Mouse (Mus musculus) heart, postnatal 0 days (tissue): Measurements from ENCODE around the gene Evi2b. TPM values are rescaled to one million over a fixed set of nuclear protein-coding genes. Genes with fewer than 3 reads are reported as not detected.
A peak's percentile ranks its signal among the peaks of the same experiment; 100 is the strongest.

ENCODE experiments used
- ATAC-seq: fragments of 200-750 bp; cut with Nextera tagmentation; 2 replicates; pipeline ENCODE4 v1.8.0; 2017; ENCODE audit warnings: low read depth, moderate number of reproducible peaks, moderate library complexity; ENCODE audit not compliant: insufficient read depth
- DNase-seq: peaks from one replicate; pipeline ENCODE4 v3.0.0-alpha.2; 2016; ENCODE audit warnings: low spot score
- H3K27ac ChIP-seq: fragments of 300-500 bp; sonication (generic); 2 replicates; pipeline ENCODE4 v1.5.1; 2014; ENCODE audit warnings: low read depth, mild to moderate bottlenecking
- H3K27me3 ChIP-seq: fragments of 300-500 bp; sonication (generic); 2 replicates; pipeline ENCODE4 v1.6.1; 2014; ENCODE audit warnings: low read length, mixed read lengths; ENCODE audit not compliant: control insufficient read depth, insufficient read depth
- H3K36me3 ChIP-seq: fragments of 300-500 bp; sonication (generic); replicated peaks from 2 replicates; pipeline ENCODE4 v1.6.1; 2014; ENCODE audit warnings: low read length, mixed read lengths; ENCODE audit not compliant: control insufficient read depth, insufficient read depth
- H3K4me1 ChIP-seq: fragments of 300-500 bp; sonication (generic); 2 replicates; pipeline ENCODE4 v1.6.1; 2014; ENCODE audit warnings: antibody characterized with exemption; ENCODE audit not compliant: control insufficient read depth, insufficient read depth
- H3K4me2 ChIP-seq: fragments of 300-500 bp; sonication (generic); 2 replicates; pipeline ENCODE4 v1.6.1; 2014; ENCODE audit warnings: low read depth, mild to moderate bottlenecking, low read length, moderate library complexity
- H3K4me3 ChIP-seq: fragments of 300-500 bp; sonication (generic); 2 replicates; pipeline ENCODE4 v1.5.1; 2014; ENCODE audit warnings: low read depth, low read length
- H3K9ac ChIP-seq: fragments of 300-500 bp; sonication (generic); replicated peaks from 2 replicates; pipeline ENCODE4 v1.6.1; 2014; ENCODE audit warnings: low read depth, low read length, mixed read lengths
- H3K9me3 ChIP-seq: fragments of 300-500 bp; sonication (generic); replicated peaks from 2 replicates; pipeline ENCODE4 v1.6.1; 2016; ENCODE audit warnings: low read length; ENCODE audit not compliant: control insufficient read depth
- CTCF ChIP-seq: IDR thresholded peaks from 2 replicates; pipeline ENCODE4 v1.5.1; 2016; ENCODE audit warnings: antibody characterized with exemption, control low read depth, low read depth
- EP300 ChIP-seq: IDR thresholded peaks from 2 replicates; pipeline ENCODE4 v1.6.1; 2016; ENCODE audit warnings: antibody characterized with exemption, low read depth
- WGBS: fragments of 180-500 bp; shearing (Covaris S2); extraction: QIAGEN DNeasy Blood & Tissue Kit; methylation state at CpG from one replicate; pipeline ENCODE4 v1.1.7; 2014; 5-methylcytosine and 5-hydroxymethylcytosine counted together
- polyA plus RNA-seq: library from polyadenylated mRNA; unstranded; fragments of >200 nt; fragmentation: Nextera tagmentation; extraction: Ambion mirVana; gene quantifications from 2 replicates; pipeline ENCODE4 v1.2.1, GENCODE M21; 2015
- total RNA-seq: library from RNA; depleted of rRNA; stranded (reverse); fragments of >200 nt; gene quantifications from 2 replicates; pipeline ENCODE4 v1.2.3, GENCODE M21; 2014; ENCODE audit warnings: low replicate concordance; rRNA removed

Evi2b gene
- 0.62 and 0.84 TPM in 2 replicates for total RNA-seq
- polyA plus RNA-seq: 0.36 and 0.54 TPM in 2 replicates

DNA sequence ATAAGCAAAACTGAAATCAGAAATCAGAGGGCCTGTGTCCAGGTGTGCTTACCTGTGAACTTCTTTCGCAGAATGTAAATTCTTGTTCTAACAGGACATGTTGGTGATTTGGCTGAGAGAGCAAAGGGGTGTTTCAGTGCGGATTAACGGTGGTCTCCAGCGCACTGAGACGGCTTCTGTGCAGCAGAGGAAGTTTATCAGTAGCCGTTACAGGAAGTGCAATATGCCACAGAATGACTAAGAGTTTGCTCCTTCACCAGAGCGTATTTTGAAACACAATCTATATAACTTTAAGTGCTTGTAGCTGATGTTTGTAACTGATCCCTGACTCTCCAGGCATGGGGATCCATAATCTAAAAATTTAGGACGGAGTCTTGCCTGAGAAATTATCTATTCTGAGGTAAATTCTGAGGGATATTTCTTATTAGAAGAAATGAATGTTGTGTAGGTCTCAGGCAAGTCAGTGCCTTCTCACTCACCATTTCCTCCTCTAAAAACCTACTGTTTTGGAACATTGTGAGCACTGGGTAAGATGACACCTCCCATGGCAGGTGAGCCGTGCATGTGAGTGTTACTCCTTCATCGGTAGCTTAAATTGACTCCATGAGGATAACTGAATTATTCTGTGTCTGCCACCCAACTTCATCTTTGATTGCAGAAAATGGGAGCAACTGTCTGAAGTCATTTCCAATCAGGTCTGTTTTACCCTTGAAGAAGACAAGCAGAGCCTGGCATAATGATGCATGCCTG lies at the start of gene Evi2b:
Gene Evi2b, minus strand, starts transcription at position 203 of the 750 bp plus-strand sequence.
- no peak for ATAC-seq
- no peak for TF ChIP-seq EP300
- TF ChIP-seq CTCF: no peak
- Histone ChIP-seq H3K27ac (peak within 1 kb of the TSS; percentile 20; the same call in 1 of the 2 replicates), H3K36me3 (no peaks in the 10 kb centered on the region), H3K4me3 (no peak within 1 kb of the TSS; the same call in 1 of the 2 replicates), H3K4me2 (peak within 1 kb of the TSS; percentile 21; the same call in 1 of the 2 replicates), H3K9ac (no peak within 1 kb of the TSS), H3K27me3 (no peaks in the 10 kb centered on the region), H3K4me1 (peaks cover 10% of the 10 kb centered on the region), H3K9me3 (no peaks in the 10 kb centered on the region)
- no peak for DNase-seq
- 73% methylated on average over 10 of the region's 10 CpGs for WGBS

DNA sequence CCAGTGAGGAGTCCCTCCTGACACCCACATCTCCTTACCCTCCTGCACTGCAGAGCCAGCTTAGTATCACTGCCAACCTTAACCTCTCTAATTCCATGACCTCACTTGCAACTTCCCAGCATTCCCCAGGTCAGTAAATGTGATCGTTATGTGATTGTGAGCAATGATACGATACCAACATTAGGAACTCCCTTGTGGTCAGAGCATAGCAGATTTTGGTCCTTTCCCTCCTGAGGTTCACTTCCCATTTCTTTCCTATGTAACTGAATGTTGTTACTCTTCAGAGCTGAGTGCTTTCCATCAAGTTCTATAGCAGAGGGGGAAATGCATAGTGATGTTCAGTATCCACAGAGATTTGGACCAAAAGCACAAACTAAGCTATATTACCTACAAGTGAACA lies 46.8 kb upstream of the Evi2b start:
- no peak for DNase-seq
- 84% methylated on average over 2 of the region's 2 CpGs for WGBS

GRCm38 (mm10) chr11:79568197-79568911 lies 44.8 kb upstream of the Evi2b start:
- H3K4me2 ChIP-seq: no peak overlapping the region
- no peak overlapping the region for H3K27ac ChIP-seq
- no peaks in the 10 kb centered on the region for H3K9me3 ChIP-seq
- H3K9ac ChIP-seq: no peak overlapping the region
- no peaks in the 10 kb centered on the region for H3K27me3 ChIP-seq
- DNase-seq (no peak), ATAC-seq (no peak)
- 79% methylated on average over 11 of the region's 11 CpGs for WGBS
- TF ChIP-seq CTCF (no peak), EP300 (no peak)
- H3K4me3 ChIP-seq: no peak overlapping the region
- no peaks in the 10 kb centered on the region for H3K4me1 ChIP-seq
- H3K36me3 ChIP-seq: peaks cover 65% of the 10 kb centered on the region

More for the DNA sequence above, 46.8 kb upstream of the Evi2b start:
- Histone ChIP-seq H3K9ac (no peak overlapping the region), H3K4me2 (no peak overlapping the region), H3K4me3 (no peak overlapping the region), H3K4me1 (no peaks in the 10 kb centered on the region), H3K27me3 (no peaks in the 10 kb centered on the region), H3K27ac (no peak overlapping the region), H3K36me3 (peaks cover 62% of the 10 kb centered on the region), H3K9me3 (no peaks in the 10 kb centered on the region)
- no peak for ATAC-seq
- TF ChIP-seq CTCF: no peak
- TF ChIP-seq EP300: no peak

DNA sequence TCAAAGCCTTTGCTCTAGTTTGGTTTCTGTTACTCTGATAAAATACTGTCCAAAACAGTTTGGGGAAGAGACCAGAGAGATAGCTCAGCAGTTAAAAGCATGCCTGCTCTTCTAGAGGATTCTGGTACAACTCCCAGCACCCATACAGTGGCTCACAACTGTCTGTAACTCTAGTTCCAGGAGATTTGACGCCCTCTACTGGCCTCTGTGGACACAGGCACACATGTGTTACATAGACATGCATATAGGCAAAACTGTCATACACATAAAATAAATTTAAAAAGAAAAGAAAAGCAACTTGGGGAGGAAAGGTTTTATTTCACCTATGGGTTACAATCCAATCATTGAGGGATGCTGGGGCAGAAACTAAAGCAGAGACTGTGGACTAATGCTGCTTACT lies 43.4 kb upstream of the Evi2b start:
- TF ChIP-seq EP300 (no peak), CTCF (no peak)
- H3K4me3 ChIP-seq: no peak overlapping the region
- no peaks in the 10 kb centered on the region for H3K27me3 ChIP-seq
- ATAC-seq (no peak), DNase-seq (no peak)
- peaks cover 75% of the 10 kb centered on the region for H3K36me3 ChIP-seq
- no peaks in the 10 kb centered on the region for H3K4me1 ChIP-seq
- H3K9ac ChIP-seq: no peak overlapping the region
- no peaks in the 10 kb centered on the region for H3K9me3 ChIP-seq
- H3K27ac ChIP-seq: no peak overlapping the region
- no peak overlapping the region for H3K4me2 ChIP-seq
- WGBS: 73% methylated on average over 1 of the region's 1 CpGs

- Histone ChIP-seq H3K27ac (no peak overlapping the region), H3K9ac (no peak overlapping the region), H3K36me3 (peaks cover 80% of the 10 kb centered on the region), H3K9me3 (no peaks in the 10 kb centered on the region), H3K4me1 (no peaks in the 10 kb centered on the region), H3K27me3 (no peaks in the 10 kb centered on the region), H3K4me2 (no peak overlapping the region), H3K4me3 (no peak overlapping the region)
- DNase-seq: no peak
- ATAC-seq: no peak
- 91% methylated on average over 7 of the region's 7 CpGs for WGBS
- TF ChIP-seq CTCF: no peak
- TF ChIP-seq EP300: no peak
Measured at GRCm38 (mm10) chr11:79563493-79563892, 39.9 kb upstream of the Evi2b start.
